Mouse (Mus musculus): ENCODE data around the gene Dis3l.

Dis3l gene

GRCm38 (mm10) chr9:64341254-64341566 is at the start of gene Dis3l:
Dis3l (minus strand) TSS chr9:64341288.
- DNase-seq (ENCODE audit: extremely low spot score), result no peak

- DNase-seq (ENCODE audit: extremely low spot score), result no peak
Measured at GRCm38 (mm10) chr9:64389576-64390292, 48.6 kb upstream of the Dis3l start.

- peak; percentile 56 for DNase-seq (ENCODE audit: extremely low spot score)
Measured at GRCm38 (mm10) chr9:64386466-64387211, 45.6 kb upstream of the Dis3l start.

GRCm38 (mm10) chr9:64385511-64386465 is 44.7 kb upstream of the Dis3l start, which contains the start of gene Megf11:
Megf11 (plus strand) TSS chr9:64385626.
- peak; percentile 70 for DNase-seq (ENCODE audit: extremely low spot score)

- DNase-seq (ENCODE audit: extremely low spot score), result no peak
Measured at GRCm38 (mm10) chr9:64383021-64383788, 42.1 kb upstream of the Dis3l start.

GRCm38 (mm10) chr9:64376380-64376779 is 35.3 kb upstream of the Dis3l start:
- no peak for DNase-seq (ENCODE audit: extremely low spot score)

GRCm38 (mm10) chr9:64371305-64371819 is 30.3 kb upstream of the Dis3l start:
- no peak for DNase-seq (ENCODE audit: extremely low spot score)

- no peak for DNase-seq (ENCODE audit: extremely low spot score)
Measured at GRCm38 (mm10) chr9:64369871-64370270, 28.8 kb upstream of the Dis3l start.

- DNase-seq (ENCODE audit: extremely low spot score), result no peak
Measured at GRCm38 (mm10) chr9:64361231-64361950, 20.3 kb upstream of the Dis3l start.

GRCm38 (mm10) chr9:64355627-64356026 is 14.5 kb upstream of the Dis3l start:
- DNase-seq (ENCODE audit: extremely low spot score), result no peak

GRCm38 (mm10) chr9:64351191-64351590 is 10.1 kb upstream of the Dis3l start:
- no peak for DNase-seq (ENCODE audit: extremely low spot score)

GRCm38 (mm10) chr9:64349490-64349889 is 8.4 kb upstream of the Dis3l start:
- no peak for DNase-seq (ENCODE audit: extremely low spot score)

GRCm38 (mm10) chr9:64347377-64347776 is 6.3 kb upstream of the Dis3l start:
- DNase-seq (ENCODE audit: extremely low spot score), result peak; percentile 24

GRCm38 (mm10) chr9:64345931-64346330 is 4.8 kb upstream of the Dis3l start:
- DNase-seq (ENCODE audit: extremely low spot score), result no peak

- DNase-seq (ENCODE audit: extremely low spot score), result no peak
Measured at GRCm38 (mm10) chr9:64343656-64344055, 2.6 kb upstream of the Dis3l start.

- DNase-seq (ENCODE audit: extremely low spot score), result no peak
Measured at GRCm38 (mm10) chr9:64341671-64342070, 583 bp upstream of the Dis3l start.

GRCm38 (mm10) chr9:64340351-64341253 is 486 bp downstream of the Dis3l start:
- peak; percentile 87 for DNase-seq (ENCODE audit: extremely low spot score)

- DNase-seq (ENCODE audit: extremely low spot score), result no peak
Measured at GRCm38 (mm10) chr9:64339361-64339760, 1.7 kb downstream of the Dis3l start.

- DNase-seq (ENCODE audit: extremely low spot score), result no peak
Measured at GRCm38 (mm10) chr9:64335825-64336224, 5.3 kb downstream of the Dis3l start.
